Mouse (Mus musculus): ENCODE measurements around the gene Acss1.

Acss1 gene

GRCm38 (mm10) chr2:150638370-150638733, 29.9 kb downstream of the Acss1 start:
- DNase-seq (ENCODE audit: low spot score) = no peak

DNA sequence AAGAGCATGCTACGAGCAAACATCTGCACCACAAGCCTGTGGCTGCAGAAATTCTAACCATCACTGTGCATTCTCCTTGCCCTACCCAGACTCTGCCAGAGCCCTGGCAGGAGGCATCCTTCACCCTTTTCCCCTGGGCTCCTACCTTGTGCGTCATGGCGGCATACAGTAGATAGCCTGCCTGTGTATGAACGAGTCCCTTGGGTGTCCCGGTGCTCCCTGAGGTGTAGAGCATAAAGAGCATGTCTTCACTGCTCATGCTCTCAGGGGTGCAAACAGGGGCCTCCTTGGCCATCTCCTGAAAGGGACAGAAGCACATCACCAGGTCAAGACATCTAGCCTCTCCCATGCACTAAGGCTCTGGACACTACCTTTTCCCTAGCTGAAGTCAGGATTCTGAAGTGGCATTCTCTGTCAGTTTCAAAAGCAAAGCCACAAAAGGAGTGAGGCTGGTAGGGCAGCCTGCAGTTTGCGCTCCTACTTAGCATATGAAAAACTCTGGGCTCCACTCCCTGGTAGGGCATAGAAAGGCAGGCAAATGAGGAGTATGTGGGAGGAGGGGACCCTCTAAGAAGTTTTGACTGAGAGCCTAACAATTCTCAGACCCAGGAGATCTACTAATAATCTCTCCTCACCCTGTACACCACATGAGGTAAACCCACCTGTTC, 30.5 kb downstream of the Acss1 start:
- no peak for DNase-seq (ENCODE audit: low spot score)

- DNase-seq (ENCODE audit: low spot score) = no peak
These were observed 32.3 kb downstream of the Acss1 start for GRCm38 (mm10) chr2:150635877-150636446.

DNA sequence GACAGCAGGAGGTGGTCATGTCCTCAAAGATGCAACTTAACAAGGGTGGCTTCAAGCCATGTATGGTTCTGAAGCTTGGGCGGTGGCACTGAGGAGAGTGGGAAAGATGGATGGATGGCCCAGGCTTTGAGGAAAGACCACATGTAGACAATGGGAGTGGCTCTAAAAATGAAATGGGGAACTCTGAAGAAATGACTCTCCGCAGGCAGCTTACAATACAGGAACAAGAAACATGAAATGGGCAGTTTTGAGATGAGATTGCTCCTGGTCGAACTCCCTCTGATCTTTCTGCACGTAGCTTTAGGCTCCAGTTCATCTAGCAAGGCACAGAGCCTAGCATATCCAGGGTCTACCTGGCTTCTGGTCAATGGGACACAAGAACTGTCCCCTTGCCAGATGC, 39.0 kb downstream of the Acss1 start:
- DNase-seq (ENCODE audit: low spot score) = no peak

DNA sequence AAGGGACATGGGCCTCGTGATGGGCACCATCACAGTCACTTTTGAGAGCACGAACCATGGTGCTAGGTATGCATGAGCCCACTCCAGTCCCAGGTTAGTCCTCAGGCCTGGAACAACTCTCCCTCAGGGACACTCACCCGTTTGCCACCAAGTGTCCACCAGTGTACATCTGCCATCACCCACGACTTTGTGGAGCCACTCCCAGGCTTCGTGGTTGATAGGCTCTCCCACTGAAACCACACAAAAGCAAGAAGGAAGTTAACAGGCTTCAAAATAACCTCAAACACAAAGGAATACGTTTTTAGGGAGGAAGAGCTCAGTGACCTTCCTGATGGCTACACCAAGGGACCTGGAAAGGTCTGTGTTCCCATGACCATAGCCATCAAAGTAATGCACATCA, 41.2 kb downstream of the Acss1 start:
- DNase-seq (ENCODE audit: low spot score) = no peak

DNA sequence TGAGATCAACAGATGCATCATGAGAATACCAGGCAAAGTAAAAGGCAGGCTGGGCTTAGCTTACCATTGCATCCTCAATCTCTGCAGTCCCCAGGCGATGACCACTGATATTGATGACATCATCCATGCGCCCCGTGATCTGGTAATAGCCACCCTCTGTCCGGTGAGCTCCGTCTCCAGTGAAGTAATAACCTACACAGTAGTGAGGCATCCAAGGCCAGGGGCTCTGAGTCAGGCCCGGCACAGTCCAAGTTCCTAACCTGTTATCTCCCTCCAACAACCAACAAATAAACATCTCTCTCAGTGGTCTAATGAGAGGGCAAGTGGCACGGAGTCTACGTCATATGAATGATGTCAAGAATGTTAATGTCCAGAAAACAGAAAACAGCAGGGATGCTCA, 43.4 kb downstream of the Acss1 start:
- DNase-seq (ENCODE audit: low spot score) = no peak

DNA sequence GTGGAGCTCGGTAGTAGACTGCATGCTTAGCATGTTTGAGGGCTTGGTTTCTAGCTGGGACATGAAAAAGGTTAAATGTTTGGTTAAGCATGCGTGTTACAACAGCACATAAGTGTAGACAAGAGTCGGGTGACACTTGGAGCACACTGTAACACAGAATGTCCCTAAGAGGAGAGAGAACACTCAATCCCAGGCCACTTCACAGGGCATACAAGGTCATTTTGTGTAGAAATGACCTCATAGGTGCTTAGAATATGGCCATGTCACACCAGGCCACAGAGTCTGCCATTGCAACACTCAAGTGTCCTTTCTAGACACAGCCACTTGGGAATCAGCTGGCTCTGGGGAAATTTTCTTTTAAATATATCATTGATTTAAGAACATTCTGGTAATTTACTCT, 44.3 kb downstream of the Acss1 start:
- no peak for DNase-seq (ENCODE audit: low spot score)

- no peak for DNase-seq (ENCODE audit: low spot score)
These were observed 46.6 kb downstream of the Acss1 start for GRCm38 (mm10) chr2:150621698-150622097.

DNA sequence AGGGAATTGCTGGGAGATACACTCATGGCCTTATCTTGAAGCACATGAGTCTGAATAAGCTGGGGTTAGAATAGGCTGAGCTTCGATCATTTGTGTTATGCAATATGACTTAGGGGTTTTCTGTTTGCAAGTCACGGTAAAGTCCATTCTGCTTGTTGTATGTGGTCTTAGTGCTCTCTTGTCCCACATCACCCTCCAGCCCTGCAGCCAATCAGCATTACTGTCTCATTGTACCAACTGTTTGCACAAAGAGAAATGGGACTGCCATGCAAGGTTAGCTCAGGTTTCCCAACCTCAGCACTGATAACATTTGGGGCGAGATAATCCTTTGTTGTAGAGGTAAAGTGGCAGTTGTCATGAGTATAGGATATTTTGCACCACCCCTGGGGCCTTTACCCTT, 58.2 kb downstream of the Acss1 start:
- no peak for DNase-seq (ENCODE audit: low spot score)

DNA sequence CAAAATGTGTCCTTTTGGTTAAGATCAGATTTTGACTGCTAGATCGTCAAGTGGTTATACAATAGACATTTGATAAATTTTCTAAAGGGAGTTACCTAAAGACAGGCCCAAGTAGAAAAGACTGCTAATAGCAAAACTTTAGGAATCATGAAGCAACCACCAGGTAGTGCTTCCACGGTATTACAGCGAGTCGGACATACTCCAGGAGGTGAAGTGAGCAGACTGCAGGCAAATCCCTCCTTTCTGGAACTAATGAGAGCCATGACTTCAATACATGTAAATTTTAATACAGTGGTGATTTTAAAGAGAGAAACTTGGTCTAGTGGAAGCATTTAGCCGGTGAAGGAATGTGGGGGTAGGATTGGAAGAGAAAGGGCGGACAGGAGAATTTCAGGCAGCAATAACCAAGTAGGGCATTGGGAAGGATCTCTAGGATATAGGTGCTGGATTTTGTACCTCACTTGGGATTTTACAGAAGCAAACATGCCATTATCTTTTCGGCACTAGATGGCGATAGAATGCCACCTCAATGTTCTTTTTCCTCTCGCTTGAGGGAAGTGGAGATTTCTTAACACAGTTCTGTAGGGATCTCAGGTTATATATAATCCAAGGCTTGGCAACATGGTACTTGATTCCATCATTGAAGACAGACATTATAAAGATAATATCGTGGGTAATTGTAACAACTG, 59.3 kb downstream of the Acss1 start:
- DNase-seq (ENCODE audit: low spot score) = peak; percentile 90

GRCm38 (mm10) chr2:150608087-150608799, 60.1 kb downstream of the Acss1 start, which contains the start of gene Apmap:
TSS of gene Apmap (minus strand) at chr2:150608567.
- peak; percentile 98 for DNase-seq (ENCODE audit: low spot score)

DNA sequence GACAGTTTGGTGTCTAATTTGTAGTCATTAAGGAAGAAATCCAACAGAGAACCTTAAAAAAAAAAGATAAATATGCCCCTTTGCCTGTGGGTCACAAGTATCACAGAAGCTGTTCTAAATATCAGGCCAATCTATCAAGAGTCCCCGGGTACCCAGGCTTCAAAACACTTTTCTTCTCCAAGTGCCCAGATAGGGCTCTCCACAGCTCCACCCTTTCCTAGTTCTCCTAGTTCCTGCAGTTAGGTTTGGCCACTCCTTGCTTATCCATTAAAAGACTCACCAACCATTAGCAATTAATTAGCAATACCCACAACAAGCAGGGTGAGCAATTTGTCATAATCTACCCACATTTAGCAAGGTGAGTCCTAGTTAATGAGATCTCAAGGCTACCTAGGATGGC, 61.2 kb downstream of the Acss1 start:
- no peak for DNase-seq (ENCODE audit: low spot score)

- peak; percentile 74 for DNase-seq (ENCODE audit: low spot score)
These were observed 63.5 kb downstream of the Acss1 start for GRCm38 (mm10) chr2:150604802-150605201.

- peak; percentile 72 for DNase-seq (ENCODE audit: low spot score)
These were observed 66.1 kb downstream of the Acss1 start for GRCm38 (mm10) chr2:150602166-150602565.

- peak; percentile 95 for DNase-seq (ENCODE audit: low spot score)
These were observed 68.0 kb downstream of the Acss1 start for GRCm38 (mm10) chr2:150600263-150600662.

DNA sequence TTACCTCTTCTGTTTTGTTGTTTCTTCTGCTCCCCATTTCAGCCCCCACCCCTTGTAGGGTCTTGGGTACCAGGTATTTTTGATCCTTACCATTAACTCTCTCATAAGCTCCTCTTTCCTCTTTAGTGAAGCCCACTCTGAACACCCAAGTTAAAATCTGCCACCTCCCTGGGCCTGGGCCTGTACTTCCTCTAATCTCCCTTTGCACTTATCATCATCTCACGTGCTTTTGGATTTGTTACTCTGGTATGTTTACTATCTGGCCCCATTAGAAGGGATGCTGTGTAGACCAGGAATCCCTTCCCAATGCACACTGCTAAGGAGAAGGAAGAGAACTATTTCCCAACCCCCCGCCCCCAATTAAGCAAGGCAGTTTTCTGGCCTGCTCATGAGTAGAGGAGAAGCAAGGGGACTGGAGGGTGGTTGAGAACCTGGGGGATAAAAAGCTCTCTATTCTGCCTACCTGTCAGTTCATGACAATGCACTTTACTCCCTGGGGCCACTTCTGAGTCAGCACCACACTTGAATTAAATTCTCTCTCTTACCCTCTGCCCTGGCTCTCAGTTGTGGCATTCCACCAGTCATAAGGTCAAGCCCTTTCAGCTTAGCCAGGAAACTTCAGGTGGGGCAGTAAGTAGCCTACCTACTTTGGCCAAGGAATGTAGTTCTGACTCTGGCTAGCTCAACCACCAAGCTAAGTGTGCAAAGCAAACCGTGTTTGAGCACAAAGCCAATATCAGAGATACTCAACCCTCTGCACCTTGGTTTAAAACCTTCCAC, 72.7 kb downstream of the Acss1 start:
- no peak for DNase-seq (ENCODE audit: low spot score)

GRCm38 (mm10) chr2:150589076-150589475, 79.2 kb downstream of the Acss1 start:
- no peak for DNase-seq (ENCODE audit: low spot score)

DNA sequence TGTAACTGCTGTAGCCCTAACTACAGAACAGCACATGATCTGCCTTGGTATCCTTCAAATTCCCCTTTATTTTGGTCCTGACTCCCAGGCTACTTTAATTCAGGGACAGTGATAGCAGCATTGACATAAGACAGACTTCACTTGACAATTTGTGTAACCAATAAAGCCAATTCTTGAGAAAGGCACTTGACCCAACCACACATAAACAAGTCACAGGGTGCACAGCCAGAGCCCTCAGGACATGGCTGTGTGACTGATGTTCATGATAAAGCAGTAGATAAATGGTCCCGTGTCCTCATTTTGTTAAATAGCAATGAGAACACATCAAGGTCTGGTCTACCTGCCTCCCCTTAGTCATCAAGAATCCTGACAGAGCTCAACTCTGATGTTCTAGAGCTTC, 88.7 kb downstream of the Acss1 start:
- no peak for DNase-seq (ENCODE audit: low spot score)

DNA sequence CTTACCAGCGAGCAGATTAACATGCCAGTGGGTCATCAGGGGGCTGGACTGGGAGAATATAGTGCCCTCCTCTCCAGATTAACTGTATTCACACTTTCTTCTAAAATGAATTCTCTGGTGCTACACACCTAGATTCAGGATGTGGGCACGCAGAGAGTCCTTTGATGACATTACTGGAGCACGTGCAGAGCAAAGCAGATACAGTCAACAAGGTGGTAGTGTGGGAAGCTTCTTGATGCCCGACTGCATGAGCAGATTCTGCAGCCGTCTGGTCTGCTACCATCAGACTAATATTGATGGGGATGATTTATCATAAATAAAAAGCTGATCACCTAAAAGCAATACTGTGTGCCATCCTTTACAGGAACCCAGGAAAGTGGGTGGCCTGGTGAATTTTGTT, 89.7 kb downstream of the Acss1 start:
- DNase-seq (ENCODE audit: low spot score) = no peak

DNA sequence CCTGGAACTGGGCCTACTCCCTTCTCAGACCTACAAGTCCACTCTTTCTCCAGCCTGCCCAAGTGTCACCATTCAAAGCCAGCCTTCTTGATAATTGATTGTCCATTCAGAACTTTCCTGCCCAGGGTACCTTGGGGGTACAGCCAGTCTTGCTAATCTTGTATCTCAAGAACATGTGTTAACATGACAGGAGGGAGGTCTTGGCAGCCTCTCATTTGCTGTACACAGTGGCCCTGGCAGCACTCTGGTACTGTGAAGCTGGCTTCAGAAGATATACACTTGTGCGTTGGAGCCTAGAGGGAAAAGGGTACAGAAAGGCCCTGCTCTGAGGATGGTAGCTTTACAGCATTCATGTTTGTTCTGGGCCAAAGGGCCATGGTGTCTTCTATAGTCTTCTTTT, 92.0 kb downstream of the Acss1 start:
- DNase-seq (ENCODE audit: low spot score) = no peak

DNA sequence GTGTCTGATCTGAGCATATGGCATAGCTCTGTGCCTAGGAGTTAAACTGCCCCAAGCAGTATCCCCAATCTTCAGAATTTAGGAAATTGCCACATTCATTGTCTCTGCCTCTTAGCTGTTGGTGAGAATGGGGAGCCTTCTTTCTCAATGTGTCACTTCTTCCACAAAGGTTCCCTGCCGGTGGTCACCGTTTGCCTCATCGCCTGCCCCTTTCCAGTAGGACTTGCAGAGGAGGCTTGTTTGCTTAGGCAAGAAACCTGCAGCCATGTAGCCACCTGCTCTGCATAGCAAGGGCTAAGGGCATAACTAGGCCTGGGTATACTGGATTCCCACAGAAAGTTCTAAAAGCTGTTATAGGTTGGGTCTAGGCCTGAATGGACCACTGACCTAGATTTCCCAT, 95.8 kb downstream of the Acss1 start:
- no peak for DNase-seq (ENCODE audit: low spot score)

GRCm38 (mm10) chr2:150570761-150571160, 97.5 kb downstream of the Acss1 start:
- DNase-seq (ENCODE audit: low spot score) = no peak
